Mouse (Mus musculus): ENCODE results near the gene Calml4.
"Not testable (repeated sequence)": the region's sequence is repeated elsewhere in the genome, so short reads cannot be mapped to it uniquely, and the experiment has no call there.

The Calml4 gene

DNA sequence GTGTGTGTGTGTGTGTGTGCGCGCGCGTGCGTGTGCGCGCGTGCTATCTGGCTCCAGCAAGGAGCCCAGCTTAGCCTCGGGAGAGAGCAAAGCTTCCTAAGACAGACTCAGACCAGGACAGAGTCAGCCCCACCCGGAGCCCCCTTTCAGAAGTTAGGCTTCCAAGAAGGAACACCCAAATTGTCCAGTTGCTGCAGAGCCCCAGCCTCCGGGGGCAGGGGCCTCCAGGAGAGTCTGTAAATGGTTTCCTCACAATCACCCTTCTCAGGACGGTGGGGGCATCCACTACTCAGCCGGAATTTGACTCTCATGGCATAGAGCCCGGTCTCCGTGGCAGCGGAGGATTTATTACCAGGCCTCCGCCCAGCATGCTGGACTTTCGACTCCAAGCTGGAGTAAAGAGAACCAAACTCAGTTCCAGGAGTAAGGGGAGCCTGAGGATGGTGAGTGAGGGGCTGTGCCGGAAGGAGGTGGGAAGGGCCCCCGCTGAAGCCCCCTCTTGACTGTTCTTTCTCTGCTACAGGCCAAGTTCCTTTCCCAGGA lies at the start of gene Calml4:
Gene Calml4 (plus strand): TSS at position 362 of the 543 bp plus-strand sequence.
- peak; percentile 65 for DNase-seq (ENCODE audit: low spot score)

DNA sequence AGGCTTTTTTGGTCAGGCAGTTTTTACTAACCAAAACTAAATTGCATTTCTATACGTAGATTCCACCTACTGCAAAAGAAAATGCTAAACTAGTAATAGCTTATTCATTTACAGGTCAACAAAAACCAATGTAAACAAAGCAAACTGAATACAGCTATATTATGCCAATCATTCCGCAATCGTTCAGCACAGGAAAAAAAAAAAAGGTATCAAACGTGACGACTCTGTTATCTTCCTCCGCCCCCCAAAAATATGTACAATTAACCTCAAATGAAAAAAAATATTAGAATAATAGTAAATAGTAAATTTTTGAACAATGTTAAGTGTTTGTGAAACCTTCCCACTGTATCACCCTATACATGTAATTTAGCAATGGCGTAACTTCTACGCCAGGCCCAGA lies 47.8 kb upstream of the Calml4 start:
- DNase-seq (ENCODE audit: low spot score), result no peak

DNA sequence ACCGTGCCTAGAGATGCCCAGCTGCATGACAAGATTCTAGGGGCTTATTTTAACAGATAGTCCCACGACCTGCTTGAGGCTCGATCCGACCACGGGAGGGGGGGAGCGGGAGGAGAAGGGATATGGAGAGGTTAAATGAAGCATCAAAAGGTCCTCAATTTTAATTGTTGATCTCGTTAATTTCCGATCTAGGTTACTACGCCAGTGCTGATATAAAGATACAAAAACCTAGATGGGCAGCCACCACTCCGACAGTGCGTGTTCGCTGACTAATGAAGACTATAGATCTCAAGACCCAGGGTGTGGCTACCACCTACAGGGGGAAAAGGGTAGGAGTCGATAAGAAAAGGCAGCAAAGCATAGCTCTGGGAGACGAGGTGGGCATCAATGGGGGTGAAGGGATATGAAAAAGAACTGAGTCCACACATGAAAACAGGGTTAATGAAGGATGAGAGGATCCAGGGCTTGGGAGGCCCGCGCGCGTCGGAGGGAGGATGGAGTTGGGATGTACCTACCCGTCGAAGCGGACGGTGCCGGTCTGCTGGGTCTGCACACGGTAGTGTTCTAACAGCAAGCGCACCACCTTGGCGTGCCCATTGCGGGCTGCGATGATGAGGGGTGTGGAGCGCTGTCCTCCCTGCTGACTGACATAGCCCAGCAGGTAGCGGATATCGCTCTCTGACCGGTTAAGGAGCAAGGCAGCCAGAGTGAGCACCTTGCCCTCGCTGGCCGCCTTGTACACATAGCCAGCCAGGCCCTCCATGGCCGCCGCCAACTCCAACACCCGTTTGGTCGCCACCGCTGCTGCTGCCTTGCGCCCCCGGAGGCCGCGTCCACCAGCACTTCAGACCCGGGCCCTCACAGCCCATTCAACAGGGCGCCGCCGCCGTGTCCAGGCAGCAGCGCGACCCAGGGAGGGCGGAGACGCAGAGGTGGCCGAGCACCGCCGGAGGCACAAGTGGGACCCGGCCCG lies 47.1 kb upstream of the Calml4 start:
- DNase-seq (ENCODE audit: low spot score), result peak; percentile 50

DNA sequence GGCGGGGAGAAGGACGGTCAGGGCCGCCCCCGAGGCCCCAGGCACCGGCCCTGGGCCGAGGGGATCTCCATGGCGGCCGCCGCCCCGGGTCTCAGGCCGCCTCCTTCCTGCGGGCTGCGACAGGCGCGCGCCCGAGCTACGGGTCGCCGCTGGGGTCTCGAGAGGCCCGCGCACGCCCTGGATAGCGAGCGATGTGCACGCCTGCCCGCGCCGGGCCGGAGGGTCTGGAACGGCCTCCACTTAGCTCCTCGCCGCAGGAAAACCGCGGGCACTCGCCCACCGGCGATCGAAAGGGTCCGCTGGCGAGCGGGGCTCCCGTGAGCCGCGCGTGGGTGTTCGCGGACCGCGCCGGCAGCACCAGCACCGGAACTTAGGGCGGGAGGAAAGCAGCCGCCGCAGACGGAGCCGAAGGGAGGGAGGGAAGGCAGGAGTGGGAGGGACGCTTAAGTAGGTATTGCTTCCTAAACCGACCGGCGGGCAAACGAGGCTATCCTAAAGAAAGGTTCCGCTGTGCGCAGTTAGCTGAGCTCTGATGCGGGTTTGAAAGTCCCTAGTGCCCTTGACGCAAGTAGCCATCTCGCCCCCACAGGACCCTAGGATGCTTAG lies 46.3 kb upstream of the Calml4 start, which contains the start of gene Fem1b:
Gene Fem1b (minus strand): TSS at position 419 of the 606 bp plus-strand sequence.
- DNase-seq (ENCODE audit: low spot score), result peak; percentile 97

DNA sequence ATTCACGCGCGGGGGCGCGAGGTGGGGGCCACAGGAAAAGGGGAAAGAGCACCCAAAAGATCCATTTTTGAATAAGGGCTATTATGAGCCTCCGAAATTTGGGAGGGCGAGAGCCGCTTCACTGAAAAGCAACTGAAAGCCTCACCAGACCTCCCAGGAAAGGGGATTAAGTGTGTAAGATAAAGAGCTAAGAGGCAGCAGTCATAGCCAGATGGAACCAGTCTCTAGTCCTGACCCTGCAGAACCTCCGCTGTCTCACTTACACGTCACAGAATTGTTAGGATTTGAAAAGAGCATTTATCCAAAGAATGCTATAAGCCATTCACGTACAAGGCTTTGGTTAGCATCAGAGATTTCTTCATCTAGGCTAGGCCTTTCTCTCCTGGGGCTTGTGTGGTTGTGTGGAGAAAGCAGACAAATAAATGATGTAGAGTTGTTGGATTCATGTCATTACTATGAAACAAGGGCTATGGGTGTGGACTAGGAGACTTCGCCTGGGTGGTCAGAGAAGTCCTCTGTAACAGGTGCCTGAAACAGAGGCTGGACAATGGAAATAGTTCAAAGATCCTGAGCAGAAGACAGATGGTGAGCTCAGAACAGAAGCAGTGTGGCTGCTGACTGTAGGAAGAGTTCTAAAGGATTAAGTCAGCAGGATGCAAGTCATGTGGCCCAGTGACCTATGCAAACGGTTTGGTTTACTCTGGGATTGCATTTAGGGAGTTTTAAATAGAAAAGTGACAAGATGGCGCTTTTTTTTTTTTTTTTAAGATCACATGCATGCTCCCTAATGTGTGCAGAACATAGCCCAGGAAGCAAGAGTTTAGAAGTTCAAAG lies 45.4 kb upstream of the Calml4 start:
- DNase-seq (ENCODE audit: low spot score), result peak; percentile 66

DNA sequence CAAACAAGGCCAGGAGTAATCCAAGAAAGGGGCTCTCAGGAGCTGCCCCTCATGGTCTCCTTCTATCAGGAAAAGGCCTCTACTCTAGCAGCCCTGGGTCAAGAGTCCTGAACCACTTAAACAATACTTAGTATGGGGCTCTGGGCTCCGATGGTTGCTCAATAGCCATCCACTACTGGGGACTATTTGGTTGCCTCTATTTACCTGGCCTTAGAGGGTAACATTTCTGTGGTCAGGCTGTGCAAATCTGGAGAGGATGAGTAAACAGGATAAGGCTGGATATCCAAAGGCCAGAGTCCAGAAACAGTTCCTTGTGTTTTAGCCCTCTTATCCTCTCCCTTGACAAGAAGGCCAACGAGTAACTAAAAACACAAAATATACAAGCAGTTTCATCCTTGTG lies 43.1 kb upstream of the Calml4 start:
- no peak for DNase-seq (ENCODE audit: low spot score)

DNA sequence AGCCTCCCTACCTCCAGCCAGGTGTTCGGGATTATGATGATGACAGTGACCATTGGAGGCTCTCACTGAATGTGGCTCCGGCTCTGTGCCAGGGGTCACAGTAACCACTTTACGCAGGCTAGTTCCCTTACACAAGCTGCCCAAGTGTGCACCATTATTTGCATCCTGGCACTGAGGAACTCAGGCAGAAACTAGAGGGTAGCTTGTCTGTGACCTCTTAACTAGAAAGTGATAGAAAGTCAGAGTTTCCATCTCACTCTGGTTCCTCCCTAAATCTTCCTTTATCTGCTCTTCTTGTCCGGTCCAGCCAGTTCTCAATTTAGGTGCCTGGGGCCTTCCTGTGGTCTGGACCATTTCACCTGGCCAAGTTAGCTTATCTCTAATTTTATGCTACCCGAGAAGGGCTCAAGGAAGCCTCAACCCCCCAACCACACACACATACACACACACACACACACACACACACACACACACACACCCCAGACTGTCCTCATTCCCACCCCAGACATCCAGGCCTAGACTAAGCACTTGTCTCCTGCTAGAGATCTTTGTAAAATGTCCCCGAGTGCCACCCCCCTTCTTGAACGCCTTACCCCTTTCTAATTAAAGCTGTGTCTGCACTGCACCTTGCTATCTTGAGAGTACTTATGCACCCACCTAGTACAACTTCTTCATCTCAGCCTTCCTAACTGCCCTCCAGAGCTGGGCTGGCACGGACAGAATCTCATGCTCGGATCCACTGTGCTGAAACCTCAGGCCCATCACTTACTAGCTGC lies 41.4 kb upstream of the Calml4 start:
- DNase-seq (ENCODE audit: low spot score), result no peak

DNA sequence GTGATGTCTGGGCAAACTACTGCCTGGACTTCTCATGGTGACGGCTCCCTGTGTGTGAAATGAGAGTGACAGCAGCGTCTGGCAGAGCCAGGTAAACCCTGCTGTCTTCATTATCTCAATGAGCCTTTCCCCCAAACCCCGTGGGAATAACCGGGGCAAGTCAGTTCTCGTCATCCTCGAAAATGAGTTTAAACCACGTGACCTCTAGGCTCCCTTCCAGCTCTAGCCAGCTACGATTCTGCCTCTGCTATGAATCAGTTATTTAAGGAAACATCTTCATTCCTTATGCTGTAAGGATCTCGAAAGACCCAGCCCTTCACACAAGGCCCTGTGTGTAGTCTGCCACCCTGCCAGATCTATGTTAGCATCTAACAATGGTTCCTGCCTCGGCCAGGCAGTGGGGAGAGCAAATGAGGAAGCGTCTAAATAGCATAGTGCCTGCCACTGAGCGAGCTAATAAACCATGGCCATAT lies 40.7 kb upstream of the Calml4 start:
- no peak for DNase-seq (ENCODE audit: low spot score)

DNA sequence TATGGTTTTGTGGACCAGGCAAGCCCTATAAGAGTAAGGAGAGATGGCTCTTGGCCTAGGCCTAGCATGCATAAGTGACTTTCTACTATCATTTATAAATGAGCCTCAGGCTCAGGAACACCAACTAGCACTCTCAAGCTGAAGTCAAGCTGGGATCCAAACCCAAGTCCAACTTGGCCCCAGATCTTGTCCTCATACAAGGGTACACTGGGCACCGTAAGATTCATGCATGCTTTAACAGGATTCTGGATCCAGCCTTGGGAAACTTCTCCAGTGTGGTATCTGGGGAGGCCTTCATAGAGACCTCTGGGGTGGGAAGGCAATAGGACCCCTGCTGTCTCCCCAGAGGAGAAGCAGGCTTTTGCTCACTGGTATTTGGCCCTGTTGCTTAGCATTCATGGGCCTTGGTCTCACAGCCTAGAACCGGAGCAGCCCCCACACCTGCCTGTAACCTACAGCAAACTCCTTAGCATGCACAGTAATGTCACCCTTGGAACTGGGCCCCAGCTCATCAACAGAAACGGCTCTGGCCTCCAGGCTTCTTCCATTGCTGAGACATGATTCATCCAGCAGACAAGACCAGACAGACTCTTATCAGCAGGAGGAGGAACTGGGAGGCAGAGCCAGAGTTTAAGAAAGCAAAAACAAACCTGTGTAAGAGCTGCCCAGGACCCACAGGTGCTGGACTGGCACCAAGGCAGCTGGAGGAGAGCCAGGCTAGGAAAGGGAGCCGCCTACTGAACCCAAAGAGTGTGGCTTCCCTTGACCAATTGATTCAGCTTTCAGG lies 39.9 kb upstream of the Calml4 start:
- no peak for DNase-seq (ENCODE audit: low spot score)

DNA sequence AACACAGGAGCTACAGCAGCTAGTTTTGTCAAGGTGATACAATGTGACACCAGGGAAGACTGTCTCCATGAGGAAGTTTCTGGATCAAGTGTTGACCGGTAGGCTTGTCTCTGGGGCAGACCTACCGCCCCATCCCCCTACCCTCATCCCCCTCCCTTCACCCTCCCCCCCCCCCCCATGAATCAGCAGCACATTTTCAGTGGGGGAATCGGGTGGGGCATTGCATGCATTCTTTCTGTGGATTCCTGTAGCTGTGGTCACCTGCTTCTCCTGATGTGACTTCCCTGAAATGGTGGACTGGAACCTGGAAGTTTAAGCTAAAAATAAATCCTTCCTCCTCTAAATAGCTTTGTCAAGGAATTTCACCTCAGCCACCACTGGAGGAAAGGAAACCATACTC lies 38.4 kb upstream of the Calml4 start:
- DNase-seq (ENCODE audit: low spot score), result no peak

DNA sequence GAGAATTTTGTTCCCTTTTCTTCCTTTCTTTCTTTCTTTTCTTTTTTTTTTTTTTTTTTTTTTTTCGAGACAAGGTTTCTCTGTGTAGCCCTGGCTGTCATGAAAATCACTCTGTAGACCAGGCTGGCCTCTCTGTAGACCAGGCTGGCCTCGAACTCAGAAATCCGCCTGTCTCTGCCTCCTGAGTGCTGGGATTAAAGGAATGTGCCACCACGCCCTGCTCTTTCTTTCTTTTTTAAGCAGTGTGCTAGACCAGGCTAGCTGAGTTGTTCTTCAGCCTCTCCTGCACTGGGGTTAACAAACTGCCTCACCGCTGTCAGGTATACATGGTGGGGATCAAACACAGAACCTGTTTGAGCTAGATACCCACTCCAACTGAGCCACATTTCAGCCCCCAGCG lies 38.0 kb upstream of the Calml4 start:
- DNase-seq (ENCODE audit: low spot score), result not testable (repeated sequence)

DNA sequence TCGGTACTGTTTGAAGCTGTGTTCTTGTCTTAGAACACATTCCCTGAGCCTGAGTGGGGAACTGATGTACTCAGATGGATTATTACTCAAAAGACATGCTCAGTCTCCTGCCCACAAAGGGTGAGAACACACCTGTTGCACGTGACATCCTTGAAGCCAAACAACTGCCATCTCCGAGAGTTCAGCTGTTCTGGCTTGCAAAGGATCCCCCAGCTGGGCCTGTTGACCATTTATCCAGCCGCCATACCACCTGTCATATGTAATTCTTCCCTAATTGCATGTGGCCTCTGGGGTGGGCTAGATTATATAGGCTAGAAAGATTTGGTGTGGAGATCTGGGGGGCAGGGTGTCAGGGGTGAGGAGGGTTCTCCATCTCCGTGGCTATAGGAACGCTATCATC lies 37.1 kb upstream of the Calml4 start:
- DNase-seq (ENCODE audit: low spot score), result no peak

DNA sequence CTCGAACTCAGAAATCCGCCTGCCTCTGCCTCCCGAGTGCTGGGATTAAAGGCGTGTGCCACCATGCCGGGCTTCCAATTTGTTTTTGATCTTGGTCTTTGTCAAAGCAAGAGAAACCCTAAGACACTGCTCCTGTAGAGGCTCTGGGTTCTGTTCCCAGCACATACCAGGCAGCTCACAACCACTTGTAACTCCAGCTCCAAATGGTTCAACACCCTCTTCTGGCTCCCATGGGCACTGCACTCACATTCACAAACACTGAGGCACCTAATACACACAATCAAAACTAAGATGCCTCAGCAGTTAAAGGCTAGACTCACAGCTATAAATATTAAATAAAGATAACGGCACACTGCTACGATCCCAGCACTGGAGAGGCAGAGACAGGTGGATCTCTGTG lies 36.1 kb upstream of the Calml4 start:
- no peak for DNase-seq (ENCODE audit: low spot score)

DNA sequence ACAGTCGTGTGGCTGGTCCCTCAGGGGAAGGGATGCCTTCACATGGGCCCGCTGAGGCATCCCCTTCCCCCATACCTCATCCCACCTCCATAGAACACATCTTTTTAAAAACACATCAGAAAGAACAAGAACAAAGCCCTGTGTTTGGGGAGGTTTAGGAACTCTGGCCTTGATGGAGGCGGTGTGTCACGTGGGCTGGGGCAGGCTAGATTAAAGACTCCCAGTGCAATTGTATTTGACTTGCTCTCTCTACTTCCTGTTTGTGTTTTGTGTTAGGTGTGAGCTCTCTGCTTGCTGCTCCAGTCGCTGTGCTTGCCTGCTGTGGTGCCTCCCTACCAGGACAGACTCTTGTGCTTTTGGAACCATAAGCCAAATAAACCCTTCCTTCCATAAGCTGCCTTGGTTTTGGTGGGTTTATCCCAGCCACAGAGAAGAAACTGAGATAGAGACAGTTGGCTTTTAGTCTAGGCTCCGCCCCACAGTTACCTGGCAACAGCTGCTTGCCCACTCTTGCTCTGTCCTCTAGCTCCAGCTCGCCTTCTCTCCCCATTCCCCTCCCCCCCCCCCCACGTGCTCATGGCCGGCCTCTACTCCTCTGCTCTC lies 32.0 kb upstream of the Calml4 start:
- DNase-seq (ENCODE audit: low spot score), result peak; percentile 69

DNA sequence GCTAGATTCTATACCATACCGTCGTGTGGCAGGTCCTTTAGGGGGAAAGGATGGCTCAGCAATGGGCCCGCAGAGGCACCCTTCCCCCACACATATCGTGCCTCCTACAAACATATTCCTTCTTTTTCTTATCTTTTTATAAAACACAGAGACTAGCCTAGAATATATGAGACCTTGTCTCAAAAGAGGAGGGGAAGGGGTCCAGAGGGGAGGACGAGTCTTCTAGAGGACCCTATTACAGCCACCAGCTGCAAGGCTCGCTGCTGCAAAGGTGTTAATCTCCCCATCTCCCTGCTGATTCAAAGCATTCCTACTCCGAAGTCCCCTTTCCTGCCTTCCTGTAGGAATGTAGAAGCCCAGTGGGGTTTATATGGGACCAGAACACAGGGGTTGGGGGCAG lies 31.4 kb upstream of the Calml4 start:
- DNase-seq (ENCODE audit: low spot score), result peak; percentile 44

DNA sequence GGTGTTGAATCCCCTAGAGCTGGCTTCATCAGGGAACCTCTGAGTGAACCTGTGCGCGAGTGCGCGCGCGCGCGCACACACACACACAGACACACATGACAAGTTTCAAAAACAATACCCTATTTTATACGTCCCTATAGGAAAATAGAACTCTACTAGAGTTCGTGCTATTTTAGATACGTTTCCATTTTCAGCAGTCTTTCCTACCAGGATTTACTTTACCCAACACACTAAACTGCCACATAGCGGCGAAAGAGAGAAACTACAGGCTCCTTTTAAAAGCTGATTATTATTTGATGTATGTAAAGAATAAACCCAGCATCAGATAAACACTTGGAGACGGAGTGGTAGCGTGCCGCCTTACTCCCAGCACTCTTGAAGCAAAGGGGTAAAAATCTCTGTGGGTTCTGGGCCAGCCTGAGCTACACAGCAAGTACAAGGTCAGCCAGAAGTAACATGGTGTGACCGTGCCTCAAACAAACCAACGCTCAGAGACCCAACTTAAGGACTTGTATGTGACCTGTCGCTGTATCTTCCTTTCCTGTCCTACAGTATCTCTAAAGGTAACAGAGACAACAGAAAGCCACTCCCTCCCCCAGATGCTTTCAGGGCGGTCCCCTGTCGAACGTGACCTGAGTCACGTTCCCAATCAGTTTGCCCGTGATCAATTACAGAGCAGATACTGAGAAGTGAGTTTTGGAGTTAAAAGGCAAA lies 29.8 kb upstream of the Calml4 start:
- DNase-seq (ENCODE audit: low spot score), result peak; percentile 80

DNA sequence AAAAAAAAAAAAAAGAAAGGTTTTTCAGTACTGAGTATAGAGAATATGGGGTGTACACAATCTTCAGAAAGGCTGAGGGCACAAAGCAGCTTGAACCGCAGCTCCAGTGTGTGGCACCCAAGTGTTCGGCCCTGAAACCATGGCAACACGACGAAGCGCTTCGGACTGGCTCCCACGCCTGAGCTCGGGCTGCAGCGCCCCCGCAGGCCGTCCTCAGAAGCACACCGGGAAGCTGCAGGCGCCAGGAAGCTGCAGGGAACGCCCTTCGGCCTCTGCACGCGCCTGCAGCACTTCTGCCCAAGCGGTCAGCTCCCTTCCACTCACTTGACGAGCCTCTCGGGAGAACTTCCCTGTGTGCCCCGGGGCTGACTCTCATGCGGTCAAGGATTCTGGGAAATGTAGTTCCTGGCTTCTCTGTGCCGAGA lies 29.2 kb upstream of the Calml4 start:
- peak; percentile 98 for DNase-seq (ENCODE audit: low spot score)

DNA sequence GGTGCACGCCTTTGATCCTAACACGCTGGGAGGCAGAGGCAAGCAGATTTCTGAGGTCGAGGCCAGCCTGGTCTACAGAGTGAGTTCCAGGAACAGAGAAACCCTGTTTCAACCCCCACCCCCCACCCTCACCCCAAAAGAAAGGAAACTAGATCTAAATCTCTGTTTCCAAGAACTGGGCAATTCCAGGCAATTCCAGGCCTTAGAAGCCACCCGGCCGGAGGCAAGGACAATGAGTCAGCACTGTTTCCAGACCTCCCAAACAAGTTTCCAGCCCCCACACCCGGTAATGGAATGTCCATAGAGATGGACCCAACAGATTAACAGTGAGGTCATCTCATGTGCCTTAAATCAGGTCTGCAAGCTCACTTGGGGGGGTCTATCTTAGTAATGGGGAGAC lies 28.0 kb upstream of the Calml4 start:
- no peak for DNase-seq (ENCODE audit: low spot score)

DNA sequence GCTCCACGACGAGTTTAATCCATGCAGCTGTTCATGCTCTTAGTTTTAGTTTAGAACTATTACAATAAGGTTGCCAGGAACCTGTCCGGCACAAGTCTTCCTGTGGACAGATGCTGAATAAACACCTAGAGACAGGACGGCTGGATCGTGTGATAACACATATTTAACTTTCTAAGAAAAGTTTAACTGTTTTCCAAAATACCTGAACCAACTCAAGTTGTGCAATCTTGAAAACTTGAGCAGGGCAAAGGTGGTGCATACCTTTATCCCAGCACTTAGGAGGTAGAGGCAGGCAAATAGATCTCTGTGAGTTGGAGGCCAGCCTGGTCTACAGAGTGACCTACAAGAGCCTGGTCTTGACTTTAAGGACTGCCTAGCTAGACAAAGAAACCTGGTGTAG lies 23.0 kb upstream of the Calml4 start:
- no peak for DNase-seq (ENCODE audit: low spot score)
